Mouse (Mus musculus): Measurements from ENCODE around the gene Ncapg. TPM values are rescaled to one million over a fixed set of nuclear protein-coding genes. Genes with fewer than 3 reads are reported as not detected.
A peak's percentile ranks its signal among the peaks of the same experiment; 100 is the strongest.

Ncapg gene
- total RNA-seq (2021), result under 1 TPM; 0.10 to 0.16 TPM
- 0.06 TPM in 2 replicates for polyA plus RNA-seq (2012; rRNA removed)
- long read RNA-seq, result 0 reads

DNA sequence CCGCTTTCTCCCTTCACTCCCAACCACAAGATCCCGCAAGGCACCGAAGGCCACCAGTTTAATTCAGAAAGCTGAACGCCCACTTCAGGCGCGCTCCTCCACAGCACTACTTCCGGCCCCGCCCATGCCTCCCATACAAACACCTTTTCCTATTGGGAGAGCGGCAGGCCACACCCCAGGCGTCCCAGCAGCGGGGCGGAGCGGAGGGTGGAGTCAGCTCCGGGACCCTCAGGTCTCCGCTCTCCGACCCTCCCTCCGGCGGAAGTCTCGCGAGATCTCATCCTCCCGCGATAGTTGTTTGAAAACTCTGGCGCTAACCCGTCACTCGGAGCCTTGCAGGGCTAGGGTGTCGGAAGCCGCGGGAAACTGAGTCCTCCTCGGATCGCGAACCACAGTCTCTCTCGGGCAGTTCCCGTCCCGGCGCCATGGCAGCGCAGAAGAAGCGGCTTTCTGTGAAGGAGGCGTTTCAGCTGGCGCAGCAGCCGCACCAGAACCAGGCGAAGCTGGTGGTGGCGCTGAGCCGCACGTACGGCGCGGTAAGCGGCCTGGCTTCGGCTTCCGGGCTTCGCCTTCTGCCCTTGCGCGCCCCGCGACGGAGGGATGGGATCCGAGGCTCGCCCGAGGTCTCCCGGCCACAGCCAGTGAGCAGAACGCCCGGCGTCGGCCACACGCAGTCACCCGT, at the start of gene Ncapg:
Ncapg (plus strand) TSS at position 322 of the 682 bp plus-strand sequence.
- Histone ChIP-seq H3K79me2 (replicated peaks; ENCODE audit: control insufficient read depth, insufficient read depth, low read length) (no peaks in the 10 kb centered on the region), H3K36me3 (ENCODE audit: control insufficient read depth, insufficient read depth, low read length) (peaks cover 3% of the 10 kb centered on the region; the same call in 1 of the 2 replicates), H3K9ac (ENCODE audit: low read depth, low read length) (peak within 1 kb of the TSS; percentile 68), H3K27ac (peak within 1 kb of the TSS; percentile 65), H3K27me3 (ENCODE audit: control insufficient read depth, insufficient read depth, low read length) (no peaks in the 10 kb centered on the region), H3K4me3 (peak within 1 kb of the TSS; percentile 88), H3K4me1 (ENCODE audit: control insufficient read depth, insufficient read depth, low read length) (peaks cover 3% of the 10 kb centered on the region)
- peak; percentile 99 to 100 for DNase-seq
- WGBS, result under 1% methylated on average over 66 of the region's 66 CpGs
- peak; percentile 45; the same call in 1 of the 2 replicates for TF ChIP-seq POLR2A (IDR thresholded peaks at IDR 0.05; ENCODE audit: insufficient read depth, low read depth, low read length)
- no peak for TF ChIP-seq CTCF (IDR thresholded peaks at IDR 0.05)
- intact Hi-C loops (cut with DNase I), result loop anchor here (2.0 to 10.0 kb wide), 6 partner anchors 135 to 1445 kb away; partner anchors contain the start of genes Lap3, Lcorl, Med28 and Tapt1

DNA sequence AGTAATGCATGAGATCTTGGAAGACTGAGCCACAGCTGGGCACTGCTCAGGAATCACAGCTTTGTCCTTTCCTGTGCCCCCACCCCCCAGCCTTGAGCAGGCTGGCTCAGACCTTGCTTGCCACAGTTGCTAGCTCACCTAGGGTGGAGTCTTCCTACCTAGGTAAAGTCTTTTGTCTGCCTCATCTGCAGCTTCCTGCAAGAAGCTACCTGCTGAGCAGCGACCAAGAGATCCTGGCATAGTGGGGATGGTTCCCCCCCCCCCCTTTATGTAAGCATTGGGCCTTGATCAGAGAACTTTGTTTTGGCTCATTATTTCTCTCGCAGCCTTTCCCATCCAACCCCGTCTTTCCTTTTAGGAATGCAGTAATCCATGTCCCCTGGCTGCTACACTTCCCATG, 48.2 kb upstream of the Ncapg start:
- Histone ChIP-seq H3K27ac (no peak overlapping the region), H3K4me3 (no peak overlapping the region), H3K4me1 (ENCODE audit: control insufficient read depth, insufficient read depth, low read length) (no peaks in the 10 kb centered on the region), H3K79me2 (replicated peaks; ENCODE audit: control insufficient read depth, insufficient read depth, low read length) (no peaks in the 10 kb centered on the region), H3K9ac (ENCODE audit: low read depth, low read length) (no peak overlapping the region), H3K27me3 (ENCODE audit: control insufficient read depth, insufficient read depth, low read length) (no peaks in the 10 kb centered on the region), H3K36me3 (ENCODE audit: control insufficient read depth, insufficient read depth, low read length) (no peaks in the 10 kb centered on the region)
- no peak for TF ChIP-seq POLR2A (IDR thresholded peaks at IDR 0.05; ENCODE audit: insufficient read depth, low read depth, low read length)
- TF ChIP-seq EP300 (IDR thresholded peaks at IDR 0.05; ENCODE audit: insufficient read depth, low read depth, low read length), result no peak
- no peak for TF ChIP-seq CTCF (IDR thresholded peaks at IDR 0.05)
- 46% methylated on average over 3 of the region's 3 CpGs for WGBS
- DNase-seq, result no peak
- intact Hi-C loops (cut with DNase I), result no loop called here

DNA sequence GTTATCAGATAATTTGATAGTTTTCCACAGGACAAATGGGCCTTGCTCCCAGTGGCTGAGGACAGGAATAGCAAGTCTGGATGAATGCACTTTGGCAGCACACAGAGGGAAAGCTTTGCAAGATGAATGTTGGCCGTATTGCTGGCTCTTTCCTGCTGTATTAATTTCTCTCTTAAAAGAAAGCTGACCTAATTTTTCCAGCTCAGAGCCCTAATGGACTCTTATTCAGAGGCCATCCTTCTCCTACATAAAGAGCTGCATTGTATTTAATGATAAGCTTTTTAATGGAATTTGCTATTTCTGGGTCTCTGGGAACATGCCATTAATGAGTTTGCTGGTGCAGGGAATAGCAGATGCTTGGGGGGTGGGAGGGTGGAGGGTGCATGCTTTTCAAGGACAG, 41.9 kb upstream of the Ncapg start:
- Histone ChIP-seq H3K4me3 (no peak overlapping the region), H3K9ac (ENCODE audit: low read depth, low read length) (no peak overlapping the region), H3K27me3 (ENCODE audit: control insufficient read depth, insufficient read depth, low read length) (no peaks in the 10 kb centered on the region), H3K36me3 (ENCODE audit: control insufficient read depth, insufficient read depth, low read length) (no peaks in the 10 kb centered on the region), H3K27ac (no peak overlapping the region), H3K79me2 (replicated peaks; ENCODE audit: control insufficient read depth, insufficient read depth, low read length) (no peaks in the 10 kb centered on the region), H3K4me1 (ENCODE audit: control insufficient read depth, insufficient read depth, low read length) (no peaks in the 10 kb centered on the region)
- TF ChIP-seq CTCF (IDR thresholded peaks at IDR 0.05), result no peak
- TF ChIP-seq EP300 (IDR thresholded peaks at IDR 0.05; ENCODE audit: insufficient read depth, low read depth, low read length), result no peak
- TF ChIP-seq POLR2A (IDR thresholded peaks at IDR 0.05; ENCODE audit: insufficient read depth, low read depth, low read length), result no peak
- intact Hi-C loops (cut with DNase I), result no loop called here
- no peak for DNase-seq
- WGBS, result 35% methylated on average over 1 of the region's 1 CpGs

DNA sequence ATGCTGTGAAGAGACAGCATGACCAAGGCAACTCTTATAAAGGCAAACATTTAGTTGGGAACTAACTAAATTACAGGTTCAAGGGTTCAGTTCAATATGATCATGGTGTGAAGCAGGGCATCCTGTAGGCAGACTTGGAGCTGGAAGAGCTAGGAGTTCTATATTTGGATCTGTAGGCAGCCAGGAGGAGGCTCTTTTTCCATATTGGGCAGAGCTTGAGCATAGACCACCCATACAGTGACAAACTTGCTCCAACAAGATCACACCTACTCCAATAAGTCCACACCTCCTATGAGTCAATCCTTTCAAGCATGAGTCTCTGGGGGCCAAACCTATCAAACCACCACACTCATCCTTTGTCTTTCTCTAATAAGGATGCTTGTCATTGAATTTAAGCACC, 40.2 kb upstream of the Ncapg start:
- no peak overlapping the region for H3K9ac ChIP-seq (ENCODE audit: low read depth, low read length)
- H3K36me3 ChIP-seq (ENCODE audit: control insufficient read depth, insufficient read depth, low read length), result no peaks in the 10 kb centered on the region
- H3K79me2 ChIP-seq (replicated peaks; ENCODE audit: control insufficient read depth, insufficient read depth, low read length), result no peaks in the 10 kb centered on the region
- no peak for TF ChIP-seq EP300 (IDR thresholded peaks at IDR 0.05; ENCODE audit: insufficient read depth, low read depth, low read length)
- no peak for TF ChIP-seq CTCF (IDR thresholded peaks at IDR 0.05)
- no peak for TF ChIP-seq POLR2A (IDR thresholded peaks at IDR 0.05; ENCODE audit: insufficient read depth, low read depth, low read length)
- H3K4me3 ChIP-seq, result no peak overlapping the region
- H3K27me3 ChIP-seq (ENCODE audit: control insufficient read depth, insufficient read depth, low read length), result no peaks in the 10 kb centered on the region
- intact Hi-C loops (cut with DNase I), result no loop called here
- no peak overlapping the region for H3K27ac ChIP-seq
- no peaks in the 10 kb centered on the region for H3K4me1 ChIP-seq (ENCODE audit: control insufficient read depth, insufficient read depth, low read length)
- DNase-seq, result no peak

DNA sequence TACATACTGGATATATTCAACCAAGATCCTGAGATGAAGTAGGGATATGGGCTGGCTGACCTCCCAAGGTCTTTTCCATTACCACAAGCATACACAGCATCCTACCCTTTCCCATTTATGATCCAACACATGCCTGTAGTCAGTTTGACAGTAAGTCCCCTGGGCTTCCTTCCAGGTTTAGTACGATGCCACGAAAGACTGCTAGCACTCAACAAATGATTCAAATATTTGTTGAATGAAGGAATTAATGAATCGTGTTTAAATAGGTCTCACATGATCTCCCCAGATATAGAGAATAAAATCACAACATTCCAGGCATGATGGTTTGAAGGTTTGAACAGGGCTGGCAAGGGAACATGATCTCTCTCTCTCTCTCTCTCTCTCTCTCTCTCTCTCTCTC, 31.3 kb upstream of the Ncapg start:
- TF ChIP-seq EP300 (IDR thresholded peaks at IDR 0.05; ENCODE audit: insufficient read depth, low read depth, low read length), result no peak
- no peak for TF ChIP-seq CTCF (IDR thresholded peaks at IDR 0.05)
- no peak for TF ChIP-seq POLR2A (IDR thresholded peaks at IDR 0.05; ENCODE audit: insufficient read depth, low read depth, low read length)
- DNase-seq, result no peak
- H3K79me2 ChIP-seq (replicated peaks; ENCODE audit: control insufficient read depth, insufficient read depth, low read length), result no peaks in the 10 kb centered on the region
- intact Hi-C loops (cut with DNase I), result no loop called here
- H3K9ac ChIP-seq (ENCODE audit: low read depth, low read length), result no peak overlapping the region
- no peaks in the 10 kb centered on the region for H3K27me3 ChIP-seq (ENCODE audit: control insufficient read depth, insufficient read depth, low read length)
- no peak overlapping the region for H3K4me3 ChIP-seq
- H3K36me3 ChIP-seq (ENCODE audit: control insufficient read depth, insufficient read depth, low read length), result no peaks in the 10 kb centered on the region
- H3K27ac ChIP-seq, result no peak overlapping the region
- no peaks in the 10 kb centered on the region for H3K4me1 ChIP-seq (ENCODE audit: control insufficient read depth, insufficient read depth, low read length)
- WGBS, result 37% methylated on average over 3 of the region's 3 CpGs
